Mouse (Mus musculus): ENCODE measurements at regions not wholly inside any gene's neighbourhood (a gene's known extent, or its start where the extent isn't known, plus 50 kb on each side); places are given as distances from the start of the nearest gene placed in this dataset. TPM values are rescaled to one million over a fixed set of nuclear protein-coding genes. Genes with fewer than 3 reads are reported as not detected.

GRCm38 (mm10) chr11:28636752-28637151 lies 52.6 kb upstream of the Ccdc85a start:
- Histone ChIP-seq H3K4me1 (ENCODE audit: control insufficient read depth, insufficient read depth, low read length) (no peaks in the 10 kb centered on the region), H3K9ac (replicated peaks; ENCODE audit: low read length) (no peak overlapping the region), H3K4me2 (ENCODE audit: low read length) (no peak overlapping the region), H3K27me3 (ENCODE audit: control insufficient read depth, insufficient read depth, low read length) (no peaks in the 10 kb centered on the region), H3K27ac (replicated peaks; ENCODE audit: low read depth, low read length) (no peak overlapping the region), H3K9me3 (ENCODE audit: control insufficient read depth, low read length) (no peaks in the 10 kb centered on the region), H3K36me3 (ENCODE audit: control insufficient read depth, insufficient read depth, low read length) (no peaks in the 10 kb centered on the region), H3K4me3 (replicated peaks; ENCODE audit: low read depth, low read length) (no peak overlapping the region)
- no peak for ATAC-seq (ENCODE audit: low FRiP score, low TSS enrichment)
- DNase-seq: no peak
- WGBS: 68% methylated on average over 3 of the region's 3 CpGs

MicroRNAs in the stretch of these regions (microRNA counts, 519-probe panel; counts per million panel counts)
- microRNA mmu-miR-216a (not detected), microRNA mmu-miR-216b (2,695 counts per million, percentile 8 among the panel's probes with 10 or more counts), microRNA mmu-miR-217 (not detected)

Small RNA genes lying in the stretch of these regions (microRNA-seq; reads per million reads assigned to microRNA genes)
- 72.6 reads per million, percentile 52 among the genes with 10 or more reads in this experiment for gene Mir216a
- not detected for gene Mir216b
- gene Mir216c: not detected
- gene Mir217: 356 reads per million, percentile 69 among the genes with 10 or more reads in this experiment

All from midbrain, embryonic 14.5 days (tissue).